Mouse (Mus musculus): ENCODE measurements around the gene Fkbp8.
A peak's percentile ranks its signal among the peaks of the same experiment; 100 is the strongest.

Gene Fkbp8

GRCm38 (mm10) chr8:70528182-70528797 lies 766 bp downstream of the Fkbp8 start:
- DNase-seq (ENCODE audit: low spot score in 2 of 2): no peak

DNA sequence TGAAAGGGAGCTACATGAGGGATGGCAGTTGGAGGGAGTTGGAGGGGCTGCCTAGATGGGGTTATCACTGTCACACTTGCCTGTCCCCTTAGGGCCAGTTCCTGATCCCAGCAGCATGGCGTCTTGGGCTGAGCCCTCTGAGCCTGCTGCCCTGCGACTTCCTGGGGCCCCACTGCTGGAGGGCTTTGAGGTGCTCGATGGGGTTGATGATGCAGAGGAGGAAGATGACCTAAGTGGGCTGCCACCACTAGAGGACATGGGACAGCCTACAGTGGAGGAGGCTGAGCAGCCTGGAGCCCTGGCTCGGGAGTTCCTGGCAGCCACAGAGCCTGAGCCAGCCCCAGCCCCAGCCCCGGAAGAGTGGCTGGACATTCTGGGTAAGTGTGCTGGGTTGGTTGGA lies 1.8 kb downstream of the Fkbp8 start:
- DNase-seq (ENCODE audit: low spot score in 2 of 2): no peak

DNA sequence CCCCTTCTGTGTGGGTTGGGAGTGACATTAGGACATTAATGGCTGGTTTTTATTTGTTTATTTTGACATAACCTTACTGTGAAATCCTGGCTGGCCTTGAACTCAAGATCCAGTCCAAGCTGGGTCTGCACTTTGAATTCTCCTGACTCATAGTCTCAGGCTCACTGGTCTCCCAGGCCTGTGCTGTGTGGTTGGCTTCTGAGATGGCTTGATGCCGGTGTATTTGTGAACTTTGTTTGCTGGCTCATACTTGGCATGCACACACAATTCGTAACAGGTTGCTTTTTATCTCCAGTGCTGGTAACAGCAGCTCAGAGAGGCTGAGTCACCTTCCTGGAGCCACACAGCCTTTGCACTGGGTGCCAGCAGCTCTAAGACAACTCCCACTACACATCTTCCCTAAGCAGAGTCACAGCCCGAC lies 2.2 kb downstream of the Fkbp8 start:
- no peak for DNase-seq (ENCODE audit: low spot score in 2 of 2)

GRCm38 (mm10) chr8:70530314-70530713 lies 2.8 kb downstream of the Fkbp8 start:
- no peak for DNase-seq (ENCODE audit: low spot score in 2 of 2)

DNA sequence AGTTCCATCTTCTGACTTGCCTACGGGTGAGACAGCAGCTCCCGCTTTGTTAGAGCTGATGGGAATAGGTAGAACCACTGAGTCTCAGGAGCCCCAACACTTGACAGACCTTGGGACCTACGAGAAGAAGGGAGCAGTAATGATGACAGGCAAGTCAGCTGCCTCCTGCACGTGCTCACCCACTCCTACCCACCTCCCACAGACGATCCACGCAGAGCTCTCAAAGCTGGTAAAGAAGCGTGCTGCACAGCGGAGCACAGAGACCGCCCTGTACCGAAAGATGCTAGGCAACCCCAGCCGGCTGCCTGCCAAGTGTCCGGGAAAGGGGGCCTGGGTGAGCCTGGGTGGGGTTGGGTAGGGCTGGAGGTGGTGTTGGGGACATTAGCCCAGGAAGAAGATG lies 6.8 kb downstream of the Fkbp8 start:
- no peak for DNase-seq (ENCODE audit: low spot score in 2 of 2)

- DNase-seq (ENCODE audit: low spot score in 2 of 2): no peak
These were observed 7.7 kb downstream of the Fkbp8 start for GRCm38 (mm10) chr8:70535221-70535620.

GRCm38 (mm10) chr8:70535701-70536100 lies 8.2 kb downstream of the Fkbp8 start:
- DNase-seq (ENCODE audit: low spot score in 2 of 2): no peak

DNA sequence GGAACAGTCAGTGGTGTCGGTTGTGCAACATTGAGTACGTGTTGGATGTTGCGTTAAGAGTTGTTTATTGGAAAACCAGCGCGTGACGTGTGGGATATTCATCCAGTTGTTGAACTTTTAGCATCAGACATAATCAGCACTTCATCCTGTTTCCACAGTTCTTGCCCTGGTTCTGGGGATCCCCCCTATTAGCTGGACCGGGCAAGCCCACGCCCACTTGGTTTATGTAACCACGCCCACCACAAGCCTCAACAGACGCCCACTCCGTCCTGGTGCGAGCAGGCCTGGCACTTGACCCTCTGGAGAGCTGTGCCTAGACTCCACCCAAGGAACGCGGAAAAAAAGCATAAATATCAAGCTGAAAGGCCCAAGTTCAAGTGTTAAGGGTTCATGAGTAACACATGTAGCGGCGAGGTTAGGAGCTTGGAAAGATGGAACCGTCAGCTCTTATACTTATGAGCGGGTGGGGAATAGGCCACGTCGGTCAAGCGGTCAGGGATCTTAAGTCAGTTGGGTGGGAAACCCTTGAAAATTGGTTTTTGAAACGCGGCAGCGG lies 10.6 kb downstream of the Fkbp8 start:
- DNase-seq (ENCODE audit: low spot score in 2 of 2): peak in 1 of 2 experiments; percentile 37

DNA sequence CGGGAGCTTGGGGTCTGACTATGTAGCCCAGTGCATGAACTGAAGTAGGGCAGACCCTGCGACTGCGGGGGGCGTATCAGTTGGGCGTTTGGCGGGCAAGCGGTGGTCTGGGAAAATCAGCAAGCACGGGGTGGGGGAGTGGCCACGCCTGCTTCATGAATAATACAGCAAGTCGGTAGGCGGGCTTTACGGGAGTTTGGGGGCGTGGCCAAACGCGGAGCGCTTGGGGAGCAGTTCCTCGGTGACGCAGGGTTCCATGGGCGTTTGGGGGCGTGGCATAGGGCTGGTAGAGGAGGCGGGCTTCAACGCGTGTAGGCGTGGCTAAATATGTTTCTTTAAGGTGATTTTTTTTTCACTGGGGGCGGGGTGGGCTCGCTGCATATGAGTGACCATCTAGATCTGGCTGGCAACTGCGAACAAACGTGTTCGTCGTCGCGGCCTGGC lies 11.1 kb downstream of the Fkbp8 start:
- DNase-seq (ENCODE audit: low spot score in 2 of 2): peak; percentile 99 to 100

DNA sequence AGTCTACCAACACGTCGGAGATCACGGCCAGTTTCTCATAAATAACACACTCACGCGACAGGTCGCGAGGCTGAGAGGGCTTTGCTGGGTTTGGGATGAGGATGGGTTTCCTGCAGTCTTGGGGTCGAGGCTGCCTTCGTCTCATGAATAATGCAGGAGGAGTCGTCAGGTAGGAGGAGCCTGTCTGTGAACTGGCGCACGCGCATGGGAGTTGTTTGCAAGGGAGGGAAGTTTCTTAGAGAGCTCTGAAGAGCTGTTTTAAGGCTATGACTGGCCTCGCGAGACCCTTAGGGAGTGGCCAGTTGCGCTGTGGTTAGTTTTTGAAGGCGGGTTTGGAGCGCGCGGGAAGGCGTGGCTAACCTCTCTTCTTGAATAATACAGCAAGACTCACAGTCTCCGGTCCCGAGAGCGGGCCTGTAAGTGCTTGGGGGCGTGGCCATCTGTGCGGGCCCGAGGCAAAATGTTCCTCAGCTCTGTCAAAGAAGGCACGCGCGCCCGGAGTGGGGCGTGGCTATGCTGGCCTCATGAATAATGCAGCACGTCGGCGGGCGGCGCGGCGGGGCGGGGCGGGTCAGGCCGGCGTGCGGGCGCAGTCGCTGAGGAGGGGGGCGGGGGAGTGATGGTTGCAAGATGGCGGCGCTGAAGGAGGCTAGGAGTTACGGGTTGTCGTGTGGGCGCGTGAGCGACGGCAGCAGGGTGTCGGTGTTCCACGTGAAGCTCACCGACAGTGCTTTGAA lies 11.7 kb downstream of the Fkbp8 start, which contains the start of gene Ell:
TSS of gene Ell (plus strand) at position 381 of the 737 bp plus-strand sequence.
- DNase-seq (ENCODE audit: low spot score in 2 of 2): peak; percentile 99

GRCm38 (mm10) chr8:70540013-70540506 lies 12.5 kb downstream of the Fkbp8 start:
- DNase-seq (ENCODE audit: low spot score in 2 of 2): no peak

GRCm38 (mm10) chr8:70540507-70541071 lies 13.1 kb downstream of the Fkbp8 start:
- DNase-seq (ENCODE audit: low spot score in 2 of 2): no peak

GRCm38 (mm10) chr8:70541081-70541480 lies 13.6 kb downstream of the Fkbp8 start:
- no peak for DNase-seq (ENCODE audit: low spot score in 2 of 2)

GRCm38 (mm10) chr8:70544200-70544687 lies 16.7 kb downstream of the Fkbp8 start:
- DNase-seq (ENCODE audit: low spot score in 2 of 2): no peak

DNA sequence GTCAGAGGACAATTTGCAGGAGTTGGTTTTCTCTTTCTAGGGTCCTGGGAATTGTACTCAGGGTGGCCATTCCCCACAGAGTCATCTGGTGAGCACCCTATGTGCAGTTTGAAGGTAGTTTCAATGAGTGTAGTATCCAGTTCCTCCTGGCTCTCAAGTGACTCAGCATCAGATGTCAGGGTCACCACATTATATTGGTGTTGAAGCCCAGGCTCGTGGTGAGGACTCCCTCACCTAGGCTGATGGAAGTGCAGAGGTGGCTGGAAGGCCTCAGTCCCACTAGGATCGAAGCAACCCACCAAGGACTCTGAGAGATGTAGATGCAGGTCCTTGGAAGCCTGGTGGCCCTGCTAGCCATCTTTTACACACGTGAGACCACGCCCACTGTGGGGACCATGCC lies 18.9 kb downstream of the Fkbp8 start:
- DNase-seq (ENCODE audit: low spot score in 2 of 2): no peak

DNA sequence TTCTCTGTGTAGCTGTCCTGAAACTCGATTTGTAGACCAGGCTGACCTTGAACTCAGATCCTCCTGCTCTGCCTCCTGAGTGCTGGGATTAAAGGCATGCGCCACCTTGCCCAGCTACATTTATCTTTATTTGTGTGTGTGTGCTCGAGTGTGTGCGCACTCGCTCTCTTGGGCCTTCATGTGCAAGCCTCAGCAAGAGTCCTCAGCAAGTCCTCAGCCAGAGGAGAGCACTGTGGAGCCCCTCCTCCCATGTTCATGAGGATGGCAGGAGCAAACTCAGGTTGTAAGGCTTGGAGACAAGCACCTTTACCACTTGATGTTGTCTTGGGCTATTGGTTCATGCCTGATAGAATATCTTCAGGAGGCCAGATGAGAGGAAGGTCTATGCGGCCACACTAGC lies 20.2 kb downstream of the Fkbp8 start:
- DNase-seq (ENCODE audit: low spot score in 2 of 2): no peak

- DNase-seq (ENCODE audit: low spot score in 2 of 2): no peak
These were observed 22.1 kb downstream of the Fkbp8 start for GRCm38 (mm10) chr8:70549412-70550184.

- DNase-seq (ENCODE audit: low spot score in 2 of 2): no peak
These were observed 24.1 kb downstream of the Fkbp8 start for GRCm38 (mm10) chr8:70551558-70552161.

GRCm38 (mm10) chr8:70552836-70553235 lies 25.3 kb downstream of the Fkbp8 start:
- no peak for DNase-seq (ENCODE audit: low spot score in 2 of 2)

- DNase-seq (ENCODE audit: low spot score in 2 of 2): peak in 1 of 2 experiments; percentile 21
These were observed 26.2 kb downstream of the Fkbp8 start for GRCm38 (mm10) chr8:70553740-70554139.

Data from cerebellum, postnatal 4 days (tissue).